Mouse (Mus musculus) embryonic fibroblast, embryonic 13.5 days (primary cell): ENCODE measurements around the gene Gm20388.

Experiments
- CTCF ChIP-seq: IDR thresholded peaks from 2 replicates; pipeline ENCODE4 v1.5.1; 2011; ENCODE audit warnings: mild to moderate bottlenecking, control low read depth, low read length, moderate library complexity, borderline replicate concordance; ENCODE audit not compliant: insufficient read depth
- POLR2A ChIP-seq: IDR thresholded peaks from 2 replicates; pipeline ENCODE4 v1.6.1; 2011; ENCODE audit warnings: low read depth, mild to moderate bottlenecking, control low read depth, low read length, moderate library complexity

GRCm38 (mm10) chr8:121293418-121293817 is 1382.8 kb downstream of the Gm20388 start:
- TF ChIP-seq POLR2A (no peak), CTCF (no peak)
